Mouse (Mus musculus) kidney, postnatal 0 days (tissue): ENCODE measurements around the gene Slc15a5. TPM values are rescaled to one million over a fixed set of nuclear protein-coding genes. Genes with fewer than 3 reads are reported as not detected.

ENCODE experiments used
- ATAC-seq: fragments of 200-750 bp; cut with Nextera tagmentation; replicated peaks from 2 replicates; pipeline ENCODE4 v1.8.0; 2017; ENCODE audit warnings: low read depth, moderate number of reproducible peaks, moderate TSS enrichment, moderate library complexity; ENCODE audit not compliant: low FRiP score
- DNase-seq: peaks from one replicate; pipeline ENCODE4 v3.0.0-alpha.2; 2016; ENCODE audit warnings: low spot score
- H3K27ac ChIP-seq: fragments of 300-500 bp; sonication (generic); 2 replicates; pipeline ENCODE4 v1.5.1; 2014; ENCODE audit warnings: mild to moderate bottlenecking
- H3K27me3 ChIP-seq: fragments of 300-500 bp; sonication (generic); 2 replicates; pipeline ENCODE4 v1.6.1; 2014; ENCODE audit warnings: low read length, mixed read lengths; ENCODE audit not compliant: insufficient read depth
- H3K36me3 ChIP-seq: fragments of 300-500 bp; sonication (generic); 2 replicates; pipeline ENCODE4 v1.6.1; 2014; ENCODE audit warnings: low read length, mixed read lengths; ENCODE audit not compliant: insufficient read depth
- H3K4me1 ChIP-seq: fragments of 300-500 bp; sonication (generic); replicated peaks from 2 replicates; pipeline ENCODE4 v1.6.1; 2014; ENCODE audit warnings: antibody characterized with exemption, low read length, mixed read lengths; ENCODE audit not compliant: insufficient read depth
- H3K4me2 ChIP-seq: fragments of 300-500 bp; sonication (generic); 2 replicates; pipeline ENCODE4 v1.6.1; 2014; ENCODE audit warnings: mild to moderate bottlenecking, low read length, moderate library complexity, mixed read lengths
- H3K4me3 ChIP-seq: fragments of 300-500 bp; sonication (generic); replicated peaks from 2 replicates; pipeline ENCODE4 v1.5.1; 2014; ENCODE audit warnings: low read depth, low read length
- H3K9ac ChIP-seq: fragments of 300-500 bp; sonication (generic); 2 replicates; pipeline ENCODE4 v1.6.1; 2014; ENCODE audit warnings: low read depth, low read length
- H3K9me3 ChIP-seq: fragments of 300-500 bp; sonication (generic); replicated peaks from 2 replicates; pipeline ENCODE4 v1.6.1; 2016; ENCODE audit warnings: low read length, inconsistent platforms, mixed read lengths
- CTCF ChIP-seq: IDR thresholded peaks from 2 replicates; pipeline ENCODE4 v1.5.1; 2016; ENCODE audit warnings: antibody characterized with exemption, low read depth, mild to moderate bottlenecking, moderate library complexity
- WGBS: fragments of 180-500 bp; shearing (Covaris S2); extraction: QIAGEN DNeasy Blood & Tissue Kit; methylation state at CpG from one replicate; pipeline ENCODE4 v1.1.7; 2014; 5-methylcytosine and 5-hydroxymethylcytosine counted together
- polyA plus RNA-seq: library from polyadenylated mRNA; unstranded; fragments of >200 nt; fragmentation: Nextera tagmentation; extraction: Ambion mirVana; gene quantifications from 2 replicates; pipeline ENCODE4 v1.2.1, GENCODE M21; 2015

Gene Slc15a5
- polyA plus RNA-seq, 1 experiment from 2014 or later = 0.13 TPM

DNA sequence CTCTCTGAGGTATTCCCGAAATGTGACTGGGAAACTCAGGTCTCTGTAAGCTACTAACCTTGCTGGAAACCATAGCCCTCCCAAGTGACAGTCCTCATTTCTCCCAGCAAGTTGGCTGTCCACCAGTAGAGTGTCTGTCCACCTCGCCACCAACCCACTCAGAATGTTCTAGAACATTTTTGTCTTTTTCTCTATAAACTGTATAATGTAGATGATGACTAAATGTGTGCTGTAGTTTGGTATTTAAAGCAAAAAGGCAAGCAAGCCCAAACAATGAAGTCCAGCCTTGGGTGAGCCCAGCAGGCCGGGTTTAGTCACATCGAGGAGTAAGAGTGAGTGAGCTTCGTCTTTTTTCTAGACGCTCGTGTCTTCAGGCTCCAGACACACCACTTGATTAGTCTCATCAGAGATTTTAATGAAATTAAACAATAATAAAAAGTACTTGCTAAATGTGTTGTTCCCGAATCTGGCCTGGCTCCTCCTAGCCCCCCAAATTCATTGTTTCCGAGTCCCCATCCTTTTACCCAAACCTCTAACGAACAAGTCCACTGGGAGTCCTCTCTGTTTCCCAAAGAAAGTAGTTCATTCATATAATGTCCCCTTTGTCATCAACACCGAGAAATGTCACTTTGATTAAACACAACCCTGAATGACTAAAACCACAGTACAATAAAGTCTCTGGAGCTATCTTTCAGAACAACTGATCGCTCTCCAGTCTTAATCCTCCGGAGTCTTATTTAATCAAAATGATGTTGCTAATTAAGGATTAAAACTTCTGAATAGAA lies 8.8 kb downstream of the Slc15a5 start:
- Histone ChIP-seq H3K4me3 (no peak overlapping the region), H3K4me1 (no peaks in the 10 kb centered on the region), H3K36me3 (no peaks in the 10 kb centered on the region), H3K9ac (no peak overlapping the region), H3K9me3 (no peaks in the 10 kb centered on the region), H3K27ac (no peak overlapping the region), H3K4me2 (no peak overlapping the region), H3K27me3 (no peaks in the 10 kb centered on the region)
- WGBS = 88% methylated on average over 13 of the region's 13 CpGs
- ATAC-seq = no peak
- TF ChIP-seq CTCF = no peak
- DNase-seq = no peak

DNA sequence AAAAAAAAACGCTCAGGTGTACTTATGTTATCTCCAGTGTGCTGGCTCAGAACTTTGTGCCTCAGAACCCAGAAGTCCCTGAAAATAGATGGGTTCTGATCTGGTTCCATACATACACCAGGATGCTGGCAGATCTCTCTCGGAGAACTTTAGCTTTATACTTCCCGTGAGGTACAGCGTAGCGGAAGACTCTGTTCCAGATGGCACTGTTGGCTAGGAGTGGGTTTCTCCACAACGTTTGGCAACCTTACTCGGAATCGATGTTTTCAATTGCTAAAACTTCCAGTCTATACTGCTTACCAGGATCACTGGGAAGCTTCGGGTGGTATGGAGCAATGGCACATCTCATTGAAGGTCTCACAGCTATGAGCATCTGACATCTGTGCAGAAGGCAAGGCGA lies 9.8 kb downstream of the Slc15a5 start:
- ATAC-seq (no peak), DNase-seq (no peak)
- H3K9me3 ChIP-seq = no peaks in the 10 kb centered on the region
- WGBS = 92% methylated on average over 10 of the region's 10 CpGs
- no peaks in the 10 kb centered on the region for H3K36me3 ChIP-seq
- H3K4me3 ChIP-seq = no peak overlapping the region
- no peak overlapping the region for H3K27ac ChIP-seq
- H3K4me1 ChIP-seq = no peaks in the 10 kb centered on the region
- H3K9ac ChIP-seq = no peak overlapping the region
- no peaks in the 10 kb centered on the region for H3K27me3 ChIP-seq
- no peak overlapping the region for H3K4me2 ChIP-seq
- no peak for TF ChIP-seq CTCF

DNA sequence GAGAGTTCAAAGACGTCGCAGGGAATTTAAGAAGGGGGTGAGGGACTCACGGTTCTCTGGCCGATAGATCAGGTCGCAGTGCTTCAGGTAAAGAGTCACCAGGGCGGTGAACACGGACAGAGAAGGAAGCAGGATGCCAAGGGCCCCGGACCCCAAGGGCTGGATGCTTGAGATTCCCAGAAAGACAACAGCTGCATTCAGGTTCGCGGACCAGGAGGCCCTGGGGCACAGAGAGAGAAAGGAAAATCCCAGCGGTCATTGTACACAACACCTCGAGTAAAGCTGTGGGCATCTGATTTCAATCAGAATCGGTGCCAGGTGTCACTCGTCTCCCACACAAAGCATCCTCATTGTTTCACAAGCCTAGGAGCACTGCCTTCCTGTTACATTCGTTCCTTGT lies 24.1 kb downstream of the Slc15a5 start:
- Histone ChIP-seq H3K9ac (no peak overlapping the region), H3K9me3 (no peaks in the 10 kb centered on the region), H3K4me2 (no peak overlapping the region), H3K27me3 (no peaks in the 10 kb centered on the region), H3K36me3 (no peaks in the 10 kb centered on the region), H3K4me1 (no peaks in the 10 kb centered on the region), H3K4me3 (no peak overlapping the region), H3K27ac (no peak overlapping the region)
- 26% methylated on average over 15 of the region's 15 CpGs for WGBS
- TF ChIP-seq CTCF = no peak
- DNase-seq = no peak
- no peak for ATAC-seq

DNA sequence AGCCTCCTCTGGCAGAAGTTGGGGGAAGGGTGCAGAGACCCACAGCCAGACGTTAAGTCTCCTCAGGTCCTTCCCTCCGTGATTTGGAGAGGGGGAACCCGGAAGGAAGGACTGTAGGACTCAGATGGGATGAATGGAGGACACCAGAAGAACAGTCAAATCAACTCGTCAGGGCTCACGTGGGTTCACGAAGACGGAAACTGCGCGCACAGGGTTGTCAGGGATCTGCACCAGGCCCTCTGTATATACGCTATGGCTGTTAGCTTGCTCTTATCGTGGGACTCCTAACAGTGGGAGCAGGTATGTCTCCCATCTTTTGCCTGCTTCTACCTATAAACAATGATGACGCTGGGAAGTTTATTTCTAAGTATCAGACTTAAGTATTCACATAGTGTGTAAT lies 24.8 kb downstream of the Slc15a5 start:
- DNase-seq = no peak
- Histone ChIP-seq H3K27ac (no peak overlapping the region), H3K36me3 (no peaks in the 10 kb centered on the region), H3K4me2 (no peak overlapping the region), H3K9me3 (no peaks in the 10 kb centered on the region), H3K9ac (no peak overlapping the region), H3K4me3 (no peak overlapping the region), H3K4me1 (no peaks in the 10 kb centered on the region), H3K27me3 (no peaks in the 10 kb centered on the region)
- ATAC-seq = no peak
- no peak for TF ChIP-seq CTCF
- WGBS = 89% methylated on average over 12 of the region's 12 CpGs

DNA sequence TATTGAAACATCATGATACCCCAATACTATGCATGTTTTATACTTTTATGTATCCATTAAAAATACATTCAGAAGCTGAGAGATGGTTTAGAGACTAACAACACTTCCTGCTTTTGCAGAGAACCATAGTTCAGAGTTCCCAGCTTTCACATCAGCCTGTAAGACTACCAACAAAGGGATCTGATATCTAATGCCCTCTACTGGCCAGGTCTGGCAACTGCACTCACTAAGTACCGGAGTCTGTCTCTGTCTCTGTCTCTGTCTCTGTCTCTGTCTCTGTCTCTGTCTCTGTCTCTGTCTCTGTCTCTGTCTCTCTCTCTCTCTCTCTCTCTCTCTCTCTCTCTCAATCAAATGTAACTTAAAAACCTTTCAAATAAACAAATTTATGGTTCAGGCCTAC lies 25.6 kb downstream of the Slc15a5 start:
- DNase-seq = peak; percentile 26
- TF ChIP-seq CTCF = peak; percentile 66
- 79% methylated on average over 1 of the region's 1 CpGs for WGBS
- ATAC-seq = no peak
- H3K4me2 ChIP-seq = no peak overlapping the region
- H3K4me3 ChIP-seq = no peak overlapping the region
- no peaks in the 10 kb centered on the region for H3K27me3 ChIP-seq
- H3K9ac ChIP-seq = no peak overlapping the region
- H3K27ac ChIP-seq = no peak overlapping the region
- no peaks in the 10 kb centered on the region for H3K36me3 ChIP-seq
- H3K9me3 ChIP-seq = no peaks in the 10 kb centered on the region
- no peaks in the 10 kb centered on the region for H3K4me1 ChIP-seq

DNA sequence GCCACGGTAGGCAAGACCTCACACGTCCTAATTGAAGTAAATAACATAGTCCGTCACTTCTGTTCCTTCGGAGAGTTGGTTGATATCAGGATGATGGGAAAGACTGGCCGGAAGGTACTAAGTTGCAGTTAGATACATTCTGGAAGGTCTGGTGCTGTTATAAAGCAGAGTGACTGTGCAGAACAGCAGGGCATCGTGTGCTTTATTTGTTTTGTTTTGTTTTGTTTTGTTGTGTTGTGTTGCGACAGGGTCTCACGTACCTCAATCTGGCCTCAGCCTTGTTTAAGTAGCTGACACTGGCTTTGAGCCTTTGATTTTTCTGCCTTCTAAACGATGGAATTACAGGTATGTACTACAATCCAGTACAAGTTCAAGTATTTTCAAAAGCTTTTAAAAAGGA lies 26.0 kb downstream of the Slc15a5 start:
- H3K27ac ChIP-seq = no peak overlapping the region
- no peak overlapping the region for H3K9ac ChIP-seq
- no peaks in the 10 kb centered on the region for H3K36me3 ChIP-seq
- no peak overlapping the region for H3K4me3 ChIP-seq
- no peaks in the 10 kb centered on the region for H3K27me3 ChIP-seq
- H3K4me2 ChIP-seq = no peak overlapping the region
- 90% methylated on average over 9 of the region's 9 CpGs for WGBS
- H3K4me1 ChIP-seq = no peaks in the 10 kb centered on the region
- H3K9me3 ChIP-seq = no peaks in the 10 kb centered on the region
- no peak for DNase-seq
- no peak for ATAC-seq
- no peak for TF ChIP-seq CTCF

DNA sequence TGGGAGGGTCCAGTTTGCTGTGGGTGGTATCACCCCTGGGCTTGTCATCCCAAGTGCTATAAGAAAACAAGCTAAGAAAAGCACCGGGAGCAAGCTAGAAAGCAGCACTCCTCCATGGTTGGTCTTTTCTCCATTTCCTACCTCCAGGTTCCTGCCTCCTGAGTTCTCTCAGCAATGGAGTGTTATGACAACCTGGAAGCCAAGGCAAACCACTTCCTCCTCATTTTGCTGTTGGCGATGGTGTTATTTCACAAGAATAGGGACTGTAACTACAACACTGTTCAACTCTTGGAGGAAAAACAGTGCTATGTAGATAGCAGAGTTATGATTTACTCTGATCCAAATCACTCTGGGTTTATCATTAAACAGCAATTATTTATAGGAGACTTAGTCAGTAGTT lies 34.4 kb downstream of the Slc15a5 start:
- Histone ChIP-seq H3K4me2 (no peak overlapping the region), H3K4me1 (no peaks in the 10 kb centered on the region), H3K27ac (no peak overlapping the region), H3K4me3 (no peak overlapping the region), H3K27me3 (no peaks in the 10 kb centered on the region), H3K9ac (no peak overlapping the region), H3K9me3 (no peaks in the 10 kb centered on the region), H3K36me3 (no peaks in the 10 kb centered on the region)
- WGBS = 77% methylated on average over 2 of the region's 2 CpGs
- no peak for TF ChIP-seq CTCF
- no peak for ATAC-seq
- no peak for DNase-seq
